Mouse (Mus musculus) thymus, adult 2 months (tissue): ENCODE measurements around the gene Fn1.

Source experiments
- CTCF ChIP-seq: fragments of 200-500 bp; IDR thresholded peaks from 2 replicates; pipeline ENCODE4 v1.5.1; 2012; ENCODE audit warnings: mild to moderate bottlenecking, control low read depth, low read length, moderate library complexity, borderline replicate concordance; ENCODE audit not compliant: control insufficient read depth, poor library complexity, insufficient read depth; ENCODE audit errors: extremely low read depth
- POLR2A ChIP-seq: fragments of 200-500 bp; IDR thresholded peaks from 2 replicates; pipeline ENCODE4 v1.6.1; 2012; ENCODE audit warnings: mild to moderate bottlenecking, low read length, control low read depth, moderate library complexity; ENCODE audit not compliant: control insufficient read depth, poor library complexity, insufficient read depth; ENCODE audit errors: extremely low read depth

GRCm38 (mm10) chr1:71576837-71577236 is 76.2 kb downstream of the Fn1 start:
- TF ChIP-seq CTCF = no peak
- TF ChIP-seq POLR2A = no peak
